In the genomic region with DNA sequence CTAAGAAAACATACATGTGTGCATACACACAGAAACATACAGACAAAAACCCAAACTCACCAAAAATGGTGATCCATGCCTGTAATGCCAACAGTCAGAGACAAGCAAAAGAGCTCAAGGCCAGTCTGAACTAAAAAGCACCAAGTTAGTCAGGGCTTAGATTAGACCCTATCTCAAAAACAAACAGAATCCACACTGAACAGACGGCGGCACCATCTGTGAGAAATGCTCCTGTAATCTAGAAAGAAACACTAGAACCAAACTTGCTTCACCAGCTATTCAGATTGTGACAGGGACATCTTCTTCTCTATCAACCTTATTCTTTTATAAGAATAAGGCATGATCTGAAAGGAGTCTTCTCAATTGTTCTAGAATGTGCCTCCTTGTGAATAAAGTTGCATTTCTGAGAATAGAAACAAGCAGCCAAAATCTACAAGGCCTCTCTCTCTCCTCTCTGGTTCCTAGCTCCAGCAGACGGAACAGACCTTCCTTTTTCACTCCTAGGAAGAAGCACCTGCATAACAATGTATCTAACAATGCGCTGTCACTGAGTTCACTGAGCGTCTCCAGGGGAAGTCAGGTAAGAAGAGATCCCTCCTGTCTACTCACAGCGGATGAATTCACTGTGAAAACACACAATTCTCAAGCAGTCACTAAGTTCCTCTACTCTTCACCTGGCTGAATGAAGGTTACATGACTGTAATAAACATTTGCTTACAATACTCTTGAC, we compare ENCODE assay signal across 18 mouse cellular contexts. TPM values are rescaled to one million over a fixed set of nuclear protein-coding genes. Genes with fewer than 3 reads are reported as not detected.
DNase-seq lines count a peak whose midpoint lies in the region; ATAC-seq lines count a peak whose summit lies in the region.
"Had no signal": no experiment of that assay in that cellular context is flagged by ENCODE, and none has a peak within 500 bp of the region (broad histone marks: within the 10 kb centered on the region; RNA-seq: fewer than 3 reads in every experiment).

No protein-coding gene starts in this region.

- no peaks in the 10 kb centered on the region for H3K27me3 ChIP-seq in heart, embryonic 11.5 days (ENCODE audit: control insufficient read depth, insufficient read depth, low read length)
- H3K27me3 ChIP-seq: embryonic facial prominence, embryonic 13.5 days; forebrain, embryonic 12.5 days; Patski had no signal

- DNase-seq in heart, adult 11 months: peak; percentile 42
- DNase-seq in right cerebral cortex, adult 18-20 months: peak; percentile 24
- no peak for DNase-seq in right cerebral cortex, postnatal 4 days
- DNase-seq in layer of hippocampus, postnatal 36 days: peak; percentile 57 to 64
- no peak for DNase-seq in gastrocnemius, adult 18-20 months (ENCODE audit: low spot score)
- no peak for DNase-seq in T-cell, adult 2 months (ENCODE audit: low spot score)
- DNase-seq: adrenal gland, postnatal 14 days; heart, postnatal 14 days; kidney, adult 9 months; lung, adult 18-20 months; thymus, postnatal 14 days had no signal

- no peaks in the 10 kb centered on the region for H3K9me3 ChIP-seq in heart, embryonic 11.5 days (replicated peaks; ENCODE audit: control insufficient read depth, low read length)
- H3K9me3 ChIP-seq: embryonic facial prominence, embryonic 13.5 days; forebrain, embryonic 12.5 days had no signal

- no peak overlapping the region for H3K9ac ChIP-seq in heart, embryonic 11.5 days (ENCODE audit: low read depth, low read length)
- H3K9ac ChIP-seq: embryonic facial prominence, embryonic 13.5 days; forebrain, embryonic 12.5 days had no signal

- peaks cover 31% of the 10 kb centered on the region for H3K4me1 ChIP-seq in heart, embryonic 11.5 days (ENCODE audit: control insufficient read depth, insufficient read depth, low read length)

- H3K4me2 ChIP-seq in heart, embryonic 11.5 days: no peak overlapping the region
- H3K4me2 ChIP-seq: embryonic facial prominence, embryonic 13.5 days; forebrain, embryonic 12.5 days had no signal

- no peak for ATAC-seq in heart, embryonic 11.5 days (replicated peaks; ENCODE audit: insufficient number of reproducible peaks, low FRiP score, low TSS enrichment)
- ATAC-seq: Patski had no signal

- no peak overlapping the region for H3K4me3 ChIP-seq in heart, embryonic 11.5 days (ENCODE audit: low read depth, low read length)
- H3K4me3 ChIP-seq: embryonic facial prominence, embryonic 13.5 days; forebrain, embryonic 12.5 days had no signal

- 53% methylated on average over 6 of the region's 6 CpGs for WGBS in heart, embryonic 11.5 days (ENCODE audit: insufficient replicate concordance)

- no peak overlapping the region for H3K27ac ChIP-seq in heart, embryonic 11.5 days (ENCODE audit: low read depth, low read length)
- H3K27ac ChIP-seq: embryonic facial prominence, embryonic 13.5 days; forebrain, embryonic 12.5 days had no signal

- no peaks in the 10 kb centered on the region for H3K36me3 ChIP-seq in heart, embryonic 11.5 days (ENCODE audit: control insufficient read depth, insufficient read depth, low read length)

RNA-seq across cellular contexts. Expression of gene Myef2, which starts 3.9 kb away (rescaled TPM):
- 88.8 and 90.4 TPM in 2 replicates for polyA plus RNA-seq in heart, embryonic 11.5 days (2014; fragmentation: Nextera tagmentation; extraction: Ambion mirVana)
- total RNA-seq in layer of hippocampus, postnatal 36 days (2021): 100 to 1,000 TPM; 101 to 107 TPM
- 1 to 10 TPM; 1.5 to 2.2 TPM for total RNA-seq in gastrocnemius, adult 18-20 months (2021)

RNA-seq across cellular contexts. Expression of gene Ctxn2, which starts 16.9 kb away (rescaled TPM):
- not detected in 2 replicates for polyA plus RNA-seq in heart, embryonic 11.5 days (2014; fragmentation: Nextera tagmentation; extraction: Ambion mirVana)
- total RNA-seq in layer of hippocampus, postnatal 36 days (2021): 10 to 100 TPM; 11.7 to 14.9 TPM
- total RNA-seq in gastrocnemius, adult 18-20 months (2021): not detected
- total RNA-seq: adrenal gland, postnatal 14 days; gastrocnemius, postnatal 4 days; heart, postnatal 14 days; megakaryocyte progenitor cell, adult 5-6 weeks had no signal
- polyA plus RNA-seq: embryonic facial prominence, embryonic 13.5 days; Patski had no signal

RNA-seq across cellular contexts. Expression of gene Slc12a1, which starts 32.8 kb away (rescaled TPM):
- not detected in 2 replicates for polyA plus RNA-seq in heart, embryonic 11.5 days (2014; fragmentation: Nextera tagmentation; extraction: Ambion mirVana)
- total RNA-seq in layer of hippocampus, postnatal 36 days (2021): under 1 TPM in 1 of 2 experiments, not detected in 1; 0.17 TPM
- total RNA-seq in gastrocnemius, adult 18-20 months (2021): not detected
- total RNA-seq: adrenal gland, postnatal 14 days; gastrocnemius, postnatal 4 days; heart, postnatal 14 days; left cerebral cortex, postnatal 36 days; megakaryocyte progenitor cell, adult 5-6 weeks had no signal
- polyA plus RNA-seq: forebrain, embryonic 12.5 days had no signal

RNA-seq across cellular contexts. Expression of gene Slc24a5, which starts 51.6 kb away (rescaled TPM):
- 4.2 and 4.9 TPM in 2 replicates for polyA plus RNA-seq in heart, embryonic 11.5 days (2014; fragmentation: Nextera tagmentation; extraction: Ambion mirVana)
- 1 to 10 TPM; 1.1 to 1.3 TPM for total RNA-seq in layer of hippocampus, postnatal 36 days (2021)
- not detected for total RNA-seq in gastrocnemius, adult 18-20 months (2021)
- total RNA-seq: left cerebral cortex, postnatal 36 days had no signal

Comparison
In these comparisons a context has a peak if more than half of its experiments do, and no peak if none do; other contexts are left out.
1. DNase-seq: peak in heart, adult 11 months (single experiment), right cerebral cortex, adult 18-20 months (single experiment) and layer of hippocampus, postnatal 36 days (2 of 2); none in right cerebral cortex, postnatal 4 days (single experiment), gastrocnemius, adult 18-20 months (single experiment) and T-cell, adult 2 months (single experiment).
2. RNA of gene Myef2, which starts 3.9 kb away (total RNA-seq): 101 to 107 TPM in layer of hippocampus, postnatal 36 days; 1.5 to 2.2 TPM in gastrocnemius, adult 18-20 months; every median in the first group is over 10 times any median in the second.
3. RNA of gene Ctxn2, which starts 16.9 kb away (total RNA-seq): 11.7 to 14.9 TPM in layer of hippocampus, postnatal 36 days; not detected in gastrocnemius, adult 18-20 months; every median in the first group is over 10 times any median in the second.